12 mouse cellular contexts compared by ENCODE assay signal in the genomic region with DNA sequence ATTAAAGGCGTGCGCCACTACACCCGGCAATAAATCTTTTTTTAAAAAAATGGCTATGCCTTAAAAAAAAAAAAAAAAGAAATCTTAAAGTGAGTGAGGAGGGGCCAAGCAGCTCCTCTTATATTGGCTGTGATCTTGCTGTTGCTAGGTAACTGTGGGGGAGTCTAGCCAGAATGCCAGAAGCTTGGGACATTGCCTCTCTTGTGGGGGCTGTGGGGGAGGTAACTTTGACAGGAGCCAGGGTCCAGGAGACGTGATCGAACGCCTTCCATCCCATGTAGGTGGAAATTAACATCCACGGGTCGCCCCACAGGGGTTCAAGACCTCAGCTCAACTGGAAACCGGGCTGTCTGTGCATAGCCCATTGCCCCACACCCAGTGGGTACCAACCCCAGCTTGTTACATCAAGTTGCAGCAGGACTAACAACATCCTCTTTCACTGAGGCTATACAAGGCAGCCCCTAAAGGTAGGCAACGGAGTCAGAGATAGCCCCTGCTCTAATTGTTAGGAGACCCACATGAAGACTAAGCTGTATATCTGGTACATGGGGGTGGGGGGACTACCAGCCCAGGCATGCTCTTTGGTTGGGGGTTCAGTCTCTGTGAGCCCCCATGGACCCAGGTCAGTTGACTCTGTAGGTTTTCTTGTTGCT. TPM values are rescaled to one million over a fixed set of nuclear protein-coding genes. Genes with fewer than 3 reads are reported as not detected.
DNase-seq lines count a peak whose midpoint lies in the region; ATAC-seq lines count a peak whose summit lies in the region.
"Had no signal": no experiment of that assay in that cellular context is flagged by ENCODE, and none has a peak within 500 bp of the region (broad histone marks: within the 10 kb centered on the region; RNA-seq: fewer than 3 reads in every experiment).

No protein-coding gene starts in this region.

- no peaks in the 10 kb centered on the region for H3K4me1 ChIP-seq in embryonic facial prominence, embryonic 11.5 days (ENCODE audit: control insufficient read depth, insufficient read depth, low read length)
- no peaks in the 10 kb centered on the region for H3K4me1 ChIP-seq in embryonic facial prominence, embryonic 10.5 days
- peaks cover 3% of the 10 kb centered on the region for H3K4me1 ChIP-seq in liver, embryonic 13.5 days (replicated peaks)
- H3K4me1 ChIP-seq: lung, embryonic 15.5 days had no signal

- H3K27me3 ChIP-seq in embryonic facial prominence, embryonic 11.5 days (ENCODE audit: control insufficient read depth, insufficient read depth, low read length) = no peaks in the 10 kb centered on the region
- no peaks in the 10 kb centered on the region for H3K27me3 ChIP-seq in embryonic facial prominence, embryonic 10.5 days (replicated peaks; ENCODE audit: low read depth, poor library complexity, severe bottlenecking)
- no peaks in the 10 kb centered on the region for H3K27me3 ChIP-seq in liver, embryonic 13.5 days
- H3K27me3 ChIP-seq: lung, embryonic 15.5 days had no signal

- H3K27ac ChIP-seq in embryonic facial prominence, embryonic 11.5 days (replicated peaks; ENCODE audit: low read depth, low read length) = no peak overlapping the region
- no peak overlapping the region for H3K27ac ChIP-seq in embryonic facial prominence, embryonic 10.5 days (replicated peaks)
- no peak overlapping the region for H3K27ac ChIP-seq in liver, embryonic 13.5 days
- H3K27ac ChIP-seq: lung, embryonic 15.5 days had no signal

- no peak overlapping the region for H3K4me3 ChIP-seq in embryonic facial prominence, embryonic 11.5 days (ENCODE audit: low read depth, low read length)
- no peak overlapping the region for H3K4me3 ChIP-seq in embryonic facial prominence, embryonic 10.5 days
- no peak overlapping the region for H3K4me3 ChIP-seq in liver, embryonic 13.5 days (replicated peaks)
- H3K4me3 ChIP-seq: lung, embryonic 15.5 days had no signal

- no peak overlapping the region for H3K4me2 ChIP-seq in embryonic facial prominence, embryonic 11.5 days (ENCODE audit: low read depth, low read length)
- H3K4me2 ChIP-seq in liver, embryonic 13.5 days = no peak overlapping the region
- H3K4me2 ChIP-seq: lung, embryonic 15.5 days had no signal

- 85% methylated on average over 10 of the region's 10 CpGs for WGBS in embryonic facial prominence, embryonic 11.5 days
- WGBS in embryonic facial prominence, embryonic 10.5 days = 85% methylated on average over 10 of the region's 10 CpGs
- 82% methylated on average over 10 of the region's 10 CpGs for WGBS in liver, embryonic 13.5 days (ENCODE audit: insufficient replicate concordance)

- no peak for DNase-seq in embryonic facial prominence, embryonic 11.5 days (ENCODE audit: low spot score)
- no peak for DNase-seq in embryonic facial prominence, embryonic 10.5 days (ENCODE audit: low spot score)
- no peak for DNase-seq in liver, embryonic 13.5 days
- DNase-seq in liver = no peak
- DNase-seq in layer of hippocampus, postnatal 10 days (ENCODE audit: low spot score in 2 of 2) = peak; percentile 13 to 34
- DNase-seq in right cerebral cortex, postnatal 25 days = peak; percentile 55
- DNase-seq in adrenal gland, postnatal 25 days = no peak
- DNase-seq in thymus, postnatal 4 days = no peak
- DNase-seq: cerebellum, postnatal 36 days; heart, postnatal 14 days; kidney, postnatal 36 days had no signal

- no peak overlapping the region for H3K9ac ChIP-seq in embryonic facial prominence, embryonic 11.5 days (replicated peaks; ENCODE audit: low read length)
- H3K9ac ChIP-seq in liver, embryonic 13.5 days = no peak overlapping the region
- H3K9ac ChIP-seq: lung, embryonic 15.5 days had no signal

- ATAC-seq in embryonic facial prominence, embryonic 11.5 days (replicated peaks; ENCODE audit: insufficient number of reproducible peaks, low FRiP score, low TSS enrichment, low read depth) = 0 out of 2 replicates have a peak, but pooled peaks have one; percentile 56
- ATAC-seq in liver, embryonic 13.5 days (ENCODE audit: low read depth) = peak; percentile 28; the same call in 1 of the 2 replicates

- peaks cover 5% of the 10 kb centered on the region for H3K36me3 ChIP-seq in embryonic facial prominence, embryonic 11.5 days (replicated peaks; ENCODE audit: control insufficient read depth, insufficient read depth, low read depth, low read length)
- peaks cover 47% of the 10 kb centered on the region for H3K36me3 ChIP-seq in embryonic facial prominence, embryonic 10.5 days (replicated peaks)
- H3K36me3 ChIP-seq in liver, embryonic 13.5 days = peaks cover 24% of the 10 kb centered on the region

- H3K9me3 ChIP-seq in embryonic facial prominence, embryonic 11.5 days (replicated peaks; ENCODE audit: control insufficient read depth, low read length) = no peaks in the 10 kb centered on the region
- no peaks in the 10 kb centered on the region for H3K9me3 ChIP-seq in embryonic facial prominence, embryonic 10.5 days
- H3K9me3 ChIP-seq in liver, embryonic 13.5 days (replicated peaks) = no peaks in the 10 kb centered on the region
- H3K9me3 ChIP-seq: lung, embryonic 15.5 days had no signal

RNA-seq across cellular contexts. Expression of a gene that starts 17.7 kb away (rescaled TPM):
- polyA plus RNA-seq in embryonic facial prominence, embryonic 11.5 days (2014; fragmentation: Nextera tagmentation; extraction: Ambion mirVana) = 112 and 129 TPM in 2 replicates
- 86.8 and 91.6 TPM in 2 replicates for polyA plus RNA-seq in embryonic facial prominence, embryonic 10.5 days (2016; fragmentation: Nextera tagmentation; extraction: Ambion mirVana)
- 58.0 and 79.3 TPM in 2 replicates for polyA plus RNA-seq in liver, embryonic 13.5 days (2015; fragmentation: Nextera tagmentation; extraction: Ambion mirVana)
- 10 to 100 TPM; 43.2 to 48.9 TPM for total RNA-seq in layer of hippocampus, postnatal 10 days (2021)
- 41.1 and 55.9 TPM in 2 replicates for total RNA-seq in adrenal gland, postnatal 25 days (2021)

RNA-seq across cellular contexts. Expression of a gene that starts 26.4 kb away (rescaled TPM):
- 156 and 162 TPM in 2 replicates for polyA plus RNA-seq in embryonic facial prominence, embryonic 11.5 days (2014; fragmentation: Nextera tagmentation; extraction: Ambion mirVana)
- 171 and 172 TPM in 2 replicates for polyA plus RNA-seq in embryonic facial prominence, embryonic 10.5 days (2016; fragmentation: Nextera tagmentation; extraction: Ambion mirVana)
- 48.5 and 53.9 TPM in 2 replicates for polyA plus RNA-seq in liver, embryonic 13.5 days (2015; fragmentation: Nextera tagmentation; extraction: Ambion mirVana)
- total RNA-seq in layer of hippocampus, postnatal 10 days (2021) = 10 to 100 TPM; 29.2 to 33.8 TPM
- total RNA-seq in adrenal gland, postnatal 25 days (2021) = 40.8 and 63.8 TPM in 2 replicates

RNA-seq across cellular contexts. Expression of a gene that starts 37.5 kb away (rescaled TPM):
- polyA plus RNA-seq in embryonic facial prominence, embryonic 11.5 days (2014; fragmentation: Nextera tagmentation; extraction: Ambion mirVana) = 90.8 and 92.6 TPM in 2 replicates
- 79.1 and 89.3 TPM in 2 replicates for polyA plus RNA-seq in embryonic facial prominence, embryonic 10.5 days (2016; fragmentation: Nextera tagmentation; extraction: Ambion mirVana)
- polyA plus RNA-seq in liver, embryonic 13.5 days (2015; fragmentation: Nextera tagmentation; extraction: Ambion mirVana) = 61.4 and 74.1 TPM in 2 replicates
- total RNA-seq in layer of hippocampus, postnatal 10 days (2021) = 10 to 100 TPM; 28.1 to 35.3 TPM
- total RNA-seq in adrenal gland, postnatal 25 days (2021) = 20.0 and 32.1 TPM in 2 replicates

RNA-seq across cellular contexts. Expression of a gene that starts 55.1 kb away (rescaled TPM):
- polyA plus RNA-seq in embryonic facial prominence, embryonic 11.5 days (2014; fragmentation: Nextera tagmentation; extraction: Ambion mirVana) = 11.3 and 12.3 TPM in 2 replicates
- 6.0 and 7.8 TPM in 2 replicates for polyA plus RNA-seq in embryonic facial prominence, embryonic 10.5 days (2016; fragmentation: Nextera tagmentation; extraction: Ambion mirVana)
- 2.6 and 3.0 TPM in 2 replicates for polyA plus RNA-seq in liver, embryonic 13.5 days (2015; fragmentation: Nextera tagmentation; extraction: Ambion mirVana)
- 10 to 100 TPM; 24.7 to 27.4 TPM for total RNA-seq in layer of hippocampus, postnatal 10 days (2021)
- total RNA-seq in adrenal gland, postnatal 25 days (2021) = 14.1 and 19.0 TPM in 2 replicates

Comparison
In these comparisons a context has a peak if more than half of its experiments do, and no peak if none do; other contexts are left out.
1. DNase-seq: peak in layer of hippocampus, postnatal 10 days (2 of 2) and right cerebral cortex, postnatal 25 days (single experiment); none in embryonic facial prominence, embryonic 11.5 days (single experiment), embryonic facial prominence, embryonic 10.5 days (single experiment), liver, embryonic 13.5 days (single experiment), liver (single experiment), adrenal gland, postnatal 25 days (single experiment) and thymus, postnatal 4 days (single experiment).